Mouse (Mus musculus) heart, postnatal 0 days (tissue): ENCODE measurements at regions not wholly inside any gene's neighbourhood (a gene's known extent, or its start where the extent isn't known, plus 50 kb on each side); places are given as distances from the start of the nearest gene placed in this dataset.

Source experiments
- CTCF ChIP-seq: IDR thresholded peaks from 2 replicates; pipeline ENCODE4 v1.5.1; 2016; ENCODE audit warnings: antibody characterized with exemption, control low read depth, low read depth
- EP300 ChIP-seq: IDR thresholded peaks from 2 replicates; pipeline ENCODE4 v1.6.1; 2016; ENCODE audit warnings: antibody characterized with exemption, low read depth

GRCm38 (mm10) chr8:7827811-7828210 lies 833.2 kb downstream of the Efnb2 start:
- TF ChIP-seq CTCF (no peak), EP300 (no peak)
